Mouse (Mus musculus): ENCODE data around the gene Olfr190. TPM values are rescaled to one million over a fixed set of nuclear protein-coding genes. Genes with fewer than 3 reads are reported as not detected.
"Not testable (repeated sequence)": the region's sequence is repeated elsewhere in the genome, so short reads cannot be mapped to it uniquely, and the experiment has no call there.

Gene Olfr190
- not detected in 2 replicates for polyA plus RNA-seq (2015; fragmentation: Nextera tagmentation; extraction: Ambion mirVana)

DNA sequence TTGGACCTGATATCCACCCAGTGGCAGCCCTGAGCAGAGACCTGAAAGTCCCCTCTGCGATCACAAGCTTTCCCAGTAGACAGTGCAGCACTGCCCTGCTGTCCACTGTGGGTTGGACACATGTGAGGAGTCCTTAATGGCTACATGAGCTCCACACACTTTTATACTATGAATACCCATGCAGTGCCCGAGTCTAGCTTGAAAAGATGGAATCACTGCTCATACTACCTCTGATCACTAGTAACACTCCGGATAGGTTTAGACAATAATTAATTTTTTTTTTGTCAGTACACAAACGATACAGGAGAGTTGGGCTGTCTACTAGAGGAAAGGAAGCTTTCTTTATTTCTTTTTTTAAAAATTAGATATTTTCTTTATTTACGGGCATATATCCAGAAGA, at the start of gene Olfr190:
Olfr190 (minus strand) TSS at position 101 of the 400 bp plus-strand sequence.
- no peak within 1 kb of the TSS for H3K27ac ChIP-seq
- no peak within 1 kb of the TSS for H3K4me3 ChIP-seq
- ATAC-seq (replicated peaks): no peak
- H3K9ac ChIP-seq: no peak within 1 kb of the TSS
- H3K27me3 ChIP-seq (replicated peaks): no peaks in the 10 kb centered on the region
- no peaks in the 10 kb centered on the region for H3K9me3 ChIP-seq
- no peaks in the 10 kb centered on the region for H3K4me1 ChIP-seq
- H3K36me3 ChIP-seq (replicated peaks): no peaks in the 10 kb centered on the region
- H3K4me2 ChIP-seq: no peak within 1 kb of the TSS
- 89% methylated on average over 5 of the region's 5 CpGs for WGBS

DNA sequence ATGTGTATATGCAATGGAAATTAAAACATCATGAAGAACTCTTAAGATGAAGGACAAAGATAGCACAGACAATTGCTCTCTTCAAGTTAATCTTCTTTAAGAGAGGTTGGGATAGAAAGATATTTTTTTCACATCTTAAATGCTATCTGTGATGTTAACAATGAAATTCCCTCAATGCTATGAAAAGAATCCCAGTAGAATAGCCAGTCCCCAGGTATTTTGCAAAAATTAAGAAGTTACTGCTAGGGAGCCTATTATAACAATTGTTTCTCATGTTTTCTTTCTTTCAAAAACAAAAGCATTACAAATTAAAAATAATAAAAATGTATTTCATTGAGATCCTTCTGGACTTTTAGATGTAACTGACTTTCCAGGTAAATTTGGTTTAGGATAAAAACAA, 43.2 kb upstream of the Olfr190 start, which contains the start of gene Olfr194:
Olfr194 (minus strand) TSS at position 101 of the 400 bp plus-strand sequence.
- Histone ChIP-seq H3K4me1 (no peaks in the 10 kb centered on the region), H3K27ac (no peak within 1 kb of the TSS), H3K4me3 (no peak within 1 kb of the TSS), H3K36me3 (replicated peaks) (no peaks in the 10 kb centered on the region), H3K9me3 (no peaks in the 10 kb centered on the region), H3K9ac (no peak within 1 kb of the TSS), H3K27me3 (replicated peaks) (no peaks in the 10 kb centered on the region), H3K4me2 (no peak within 1 kb of the TSS)
- ATAC-seq (replicated peaks): no peak

DNA sequence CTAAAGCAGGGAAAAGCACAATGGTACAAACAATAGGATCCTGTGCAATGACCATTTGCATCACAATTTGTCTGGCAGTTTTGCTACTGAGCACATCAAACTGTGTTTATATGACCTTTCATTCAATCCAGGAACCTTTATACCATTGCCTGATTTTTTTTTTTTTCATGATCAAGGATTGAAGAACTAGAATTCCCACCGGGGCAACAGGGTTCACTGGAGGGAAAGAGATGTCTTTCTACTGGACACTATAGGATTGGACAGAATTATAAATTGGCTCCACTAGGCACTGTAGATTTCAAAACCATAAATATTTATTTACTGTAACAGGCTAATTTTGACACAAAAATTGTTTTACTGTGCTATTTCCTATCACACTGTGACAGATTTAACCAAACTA, 34.0 kb upstream of the Olfr190 start, which contains the start of gene Olfr193:
Olfr193 (minus strand) TSS at position 101 of the 400 bp plus-strand sequence.
- no peak within 1 kb of the TSS for H3K9ac ChIP-seq
- no peak within 1 kb of the TSS for H3K4me3 ChIP-seq
- no peaks in the 10 kb centered on the region for H3K4me1 ChIP-seq
- no peaks in the 10 kb centered on the region for H3K27me3 ChIP-seq (replicated peaks)
- ATAC-seq (replicated peaks): no peak
- H3K9me3 ChIP-seq: no peaks in the 10 kb centered on the region
- H3K27ac ChIP-seq: no peak within 1 kb of the TSS
- no peaks in the 10 kb centered on the region for H3K36me3 ChIP-seq (replicated peaks)
- 73% methylated on average over 1 of the region's 1 CpGs for WGBS
- H3K4me2 ChIP-seq: no peak within 1 kb of the TSS

DNA sequence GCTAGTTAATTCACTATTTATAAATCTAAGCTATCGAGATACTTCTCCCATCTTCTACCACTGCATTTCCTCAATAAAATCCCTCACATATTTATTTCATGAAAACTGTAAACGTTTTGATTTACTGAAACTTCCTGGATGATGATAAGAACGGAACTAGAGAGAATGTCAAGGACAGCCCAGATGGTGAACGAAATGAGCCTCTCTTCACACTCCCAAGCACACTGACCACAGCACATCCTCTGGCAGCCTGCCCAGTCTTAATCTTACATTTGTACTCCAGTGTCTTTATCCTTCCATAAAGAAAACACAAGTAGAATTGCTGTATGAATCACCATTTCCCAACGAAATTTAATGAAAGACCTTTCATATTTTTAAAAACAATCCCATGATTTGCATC, 30.7 kb upstream of the Olfr190 start:
- H3K4me3 ChIP-seq; H3K9ac ChIP-seq; ATAC-seq (replicated peaks); H3K27ac ChIP-seq; H3K4me2 ChIP-seq; H3K27me3 ChIP-seq (replicated peaks); H3K9me3 ChIP-seq; H3K36me3 ChIP-seq (replicated peaks); H3K4me1 ChIP-seq: not testable (repeated sequence)
- WGBS: 69% methylated on average over 5 of the region's 5 CpGs

DNA sequence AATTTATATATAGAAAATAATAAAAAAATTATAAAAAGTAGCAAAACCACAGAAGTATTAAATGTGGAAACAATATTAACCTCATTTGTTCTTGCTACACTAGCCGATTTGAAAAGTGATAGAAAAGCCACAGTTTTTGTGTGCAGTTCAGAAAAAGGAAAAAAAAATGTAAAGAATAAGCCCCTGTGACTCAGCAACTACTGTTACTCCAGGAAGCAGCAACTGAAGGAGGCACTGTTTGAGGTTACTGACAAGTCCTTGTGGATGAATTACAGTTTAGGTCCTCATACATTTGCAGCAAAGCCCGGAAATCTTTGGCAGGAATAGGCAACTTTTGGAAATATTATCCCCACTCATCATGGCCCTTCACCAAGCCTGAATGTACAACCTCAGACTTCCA, 27.5 kb upstream of the Olfr190 start:
- WGBS: 87% methylated on average over 2 of the region's 2 CpGs
- no peak overlapping the region for H3K4me2 ChIP-seq
- H3K27ac ChIP-seq: no peak overlapping the region
- H3K36me3 ChIP-seq (replicated peaks): no peaks in the 10 kb centered on the region
- H3K27me3 ChIP-seq (replicated peaks): no peaks in the 10 kb centered on the region
- no peak overlapping the region for H3K9ac ChIP-seq
- H3K9me3 ChIP-seq: no peaks in the 10 kb centered on the region
- ATAC-seq (replicated peaks): no peak
- H3K4me1 ChIP-seq: no peaks in the 10 kb centered on the region
- no peak overlapping the region for H3K4me3 ChIP-seq

DNA sequence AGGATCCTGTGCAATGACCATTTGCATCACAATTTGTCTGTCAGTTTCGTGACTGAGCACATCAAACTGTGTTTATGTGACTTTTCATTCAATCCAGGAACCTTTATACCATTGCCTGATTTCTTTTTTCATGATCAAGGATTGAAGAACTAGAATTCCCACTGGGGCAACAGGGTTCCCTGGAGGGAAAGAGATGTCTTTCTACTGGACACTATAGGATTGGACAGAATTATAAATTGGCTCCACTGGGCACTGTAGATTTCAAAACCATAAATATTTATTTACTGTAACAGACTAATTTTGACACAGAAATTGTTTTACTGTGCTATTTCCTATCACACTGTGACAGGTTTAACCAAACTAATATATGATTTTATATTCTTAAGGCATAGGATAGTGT, 11.9 kb upstream of the Olfr190 start, which contains the start of gene Olfr191:
Olfr191 (minus strand) TSS at position 101 of the 400 bp plus-strand sequence.
- WGBS: 32% methylated on average over 1 of the region's 1 CpGs
- not testable (repeated sequence) for H3K9ac ChIP-seq; H3K27me3 ChIP-seq (replicated peaks); H3K4me1 ChIP-seq; H3K36me3 ChIP-seq (replicated peaks); H3K4me2 ChIP-seq; ATAC-seq (replicated peaks); H3K4me3 ChIP-seq; H3K9me3 ChIP-seq; H3K27ac ChIP-seq

DNA sequence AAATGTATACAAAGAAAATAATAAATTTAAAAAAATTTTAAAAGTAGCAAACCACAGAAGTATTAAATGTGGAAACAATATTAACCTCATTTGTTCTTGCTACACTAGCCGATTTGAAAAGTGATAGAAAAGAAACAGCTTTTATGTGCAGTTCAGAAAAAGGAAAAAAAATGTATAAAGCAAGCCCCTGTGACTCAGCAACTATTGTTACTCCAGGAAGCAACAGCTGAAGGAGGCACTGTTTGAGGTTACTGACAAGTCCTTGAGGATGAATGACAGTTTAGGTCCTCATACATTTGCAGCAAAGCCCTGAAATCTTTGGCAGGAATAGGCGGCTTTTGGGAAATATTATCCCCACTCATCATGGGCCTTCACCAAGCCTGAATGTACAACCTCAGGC, 3.3 kb upstream of the Olfr190 start:
- H3K9ac ChIP-seq; H3K4me1 ChIP-seq; ATAC-seq (replicated peaks); H3K4me2 ChIP-seq; H3K9me3 ChIP-seq; H3K36me3 ChIP-seq (replicated peaks); H3K27me3 ChIP-seq (replicated peaks); H3K4me3 ChIP-seq; H3K27ac ChIP-seq: not testable (repeated sequence)
- WGBS: 95% methylated on average over 2 of the region's 2 CpGs

DNA sequence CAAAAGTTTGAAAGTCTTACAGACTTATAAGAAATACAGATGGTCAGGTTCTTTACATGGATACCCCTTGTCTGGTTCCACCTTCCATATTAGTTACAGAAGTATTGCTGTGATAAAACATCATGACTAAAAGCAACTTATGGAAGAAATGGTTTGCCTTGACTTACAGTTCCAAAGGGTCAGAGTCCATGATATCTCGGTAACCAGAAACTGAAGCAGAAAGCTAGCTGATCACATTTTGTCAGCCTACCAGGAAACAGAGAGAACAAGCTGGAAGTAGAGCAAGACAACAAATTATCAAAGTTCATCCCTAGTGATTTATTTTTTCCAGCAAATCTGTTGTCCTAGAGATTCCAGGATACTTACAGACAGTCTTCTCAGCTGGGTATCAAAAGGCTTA, 4.3 kb downstream of the Olfr190 start:
- no peak for ATAC-seq (replicated peaks)
- Histone ChIP-seq H3K27ac (no peak overlapping the region), H3K4me3 (no peak overlapping the region), H3K4me1 (no peaks in the 10 kb centered on the region), H3K27me3 (replicated peaks) (no peaks in the 10 kb centered on the region), H3K9ac (no peak overlapping the region), H3K4me2 (no peak overlapping the region), H3K9me3 (no peaks in the 10 kb centered on the region), H3K36me3 (replicated peaks) (no peaks in the 10 kb centered on the region)
- 84% methylated on average over 1 of the region's 1 CpGs for WGBS

DNA sequence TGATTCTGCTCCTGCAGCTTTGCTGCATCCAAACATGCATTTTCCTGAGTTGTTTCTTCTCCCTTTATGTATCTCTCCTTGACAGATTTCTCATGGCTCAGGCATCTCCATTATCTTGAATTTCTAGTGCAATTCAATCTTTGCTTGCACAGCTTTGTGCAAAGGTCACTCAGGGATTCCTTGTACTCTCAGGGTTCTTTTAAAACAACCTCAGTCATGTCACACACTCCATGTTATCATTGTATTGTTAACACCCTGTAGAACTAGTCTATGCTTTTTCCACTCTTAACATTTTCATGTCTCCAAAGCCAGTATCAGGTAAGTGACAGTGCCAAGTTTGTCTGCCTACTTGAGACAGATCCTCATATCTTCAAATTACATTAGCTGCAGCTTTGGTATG, 6.0 kb downstream of the Olfr190 start:
- ATAC-seq (replicated peaks): no peak
- H3K27ac ChIP-seq: no peak overlapping the region
- H3K4me1 ChIP-seq: no peaks in the 10 kb centered on the region
- no peak overlapping the region for H3K4me3 ChIP-seq
- H3K4me2 ChIP-seq: no peak overlapping the region
- no peaks in the 10 kb centered on the region for H3K36me3 ChIP-seq (replicated peaks)
- H3K9ac ChIP-seq: no peak overlapping the region
- no peaks in the 10 kb centered on the region for H3K9me3 ChIP-seq
- H3K27me3 ChIP-seq (replicated peaks): no peaks in the 10 kb centered on the region

DNA sequence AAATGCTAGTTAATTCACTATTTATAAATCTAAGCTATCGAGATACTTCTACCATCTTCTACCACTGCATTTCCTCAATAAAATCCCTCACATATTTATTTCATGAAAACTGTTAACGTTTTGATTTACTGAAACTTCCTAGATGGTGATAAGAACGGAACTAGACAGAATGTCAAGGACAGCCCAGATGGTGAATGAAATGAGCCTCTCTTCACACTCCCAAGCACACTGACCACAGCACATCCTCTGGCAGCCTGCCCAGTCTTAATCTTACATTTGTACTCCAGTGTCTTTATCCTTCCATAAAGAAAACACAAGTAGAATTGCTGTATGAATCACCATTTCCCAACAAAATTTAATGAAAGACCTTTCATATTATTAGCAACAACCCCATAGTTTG, 15.4 kb downstream of the Olfr190 start:
- not testable (repeated sequence) for H3K9ac ChIP-seq; H3K36me3 ChIP-seq (replicated peaks); H3K4me3 ChIP-seq; H3K27ac ChIP-seq; H3K4me1 ChIP-seq; H3K27me3 ChIP-seq (replicated peaks); ATAC-seq (replicated peaks); H3K9me3 ChIP-seq; H3K4me2 ChIP-seq
- 78% methylated on average over 3 of the region's 3 CpGs for WGBS

DNA sequence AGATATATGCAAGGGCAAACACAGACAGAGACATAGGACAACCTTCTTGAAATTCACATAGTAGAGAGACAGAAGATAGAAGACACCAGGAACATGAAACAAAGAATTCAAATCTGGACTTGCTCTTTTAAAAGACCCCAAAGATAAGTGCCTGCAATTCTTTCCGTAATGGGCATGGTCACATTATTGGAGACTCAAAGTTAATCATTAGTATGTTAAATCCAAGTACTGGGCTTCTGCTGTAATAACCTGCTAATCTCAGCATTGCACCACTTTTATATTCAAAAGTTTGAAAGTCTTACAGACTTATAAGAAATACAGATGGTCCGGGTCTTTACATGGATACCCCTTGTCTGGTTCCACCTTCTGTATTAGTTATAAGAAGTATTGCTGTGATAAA, 28.5 kb downstream of the Olfr190 start:
- 97% methylated on average over 2 of the region's 2 CpGs for WGBS
- H3K27ac ChIP-seq; H3K4me1 ChIP-seq; H3K36me3 ChIP-seq (replicated peaks); H3K9me3 ChIP-seq; ATAC-seq (replicated peaks); H3K9ac ChIP-seq; H3K27me3 ChIP-seq (replicated peaks); H3K4me2 ChIP-seq; H3K4me3 ChIP-seq: not testable (repeated sequence)

DNA sequence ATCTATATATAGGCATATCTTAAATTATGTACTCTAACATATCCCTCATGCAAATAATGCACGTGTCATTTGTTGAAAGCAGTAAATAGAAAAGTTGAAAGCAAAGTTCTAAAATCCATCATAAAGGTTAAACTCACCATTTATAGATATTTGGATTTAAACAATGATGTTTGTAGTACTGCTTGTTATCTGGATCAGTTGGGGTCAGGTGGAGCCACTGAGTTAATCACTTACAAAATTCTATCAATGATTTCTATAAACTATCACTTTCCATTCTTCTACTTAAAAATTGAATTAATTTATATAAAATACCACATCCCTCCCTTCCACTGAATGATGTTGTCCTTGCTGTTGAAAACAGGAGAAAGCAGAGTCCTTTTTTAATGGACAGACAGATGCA, 28.9 kb downstream of the Olfr190 start:
- 80% methylated on average over 1 of the region's 1 CpGs for WGBS
- Histone ChIP-seq H3K4me1 (no peaks in the 10 kb centered on the region), H3K27me3 (replicated peaks) (no peaks in the 10 kb centered on the region)

DNA sequence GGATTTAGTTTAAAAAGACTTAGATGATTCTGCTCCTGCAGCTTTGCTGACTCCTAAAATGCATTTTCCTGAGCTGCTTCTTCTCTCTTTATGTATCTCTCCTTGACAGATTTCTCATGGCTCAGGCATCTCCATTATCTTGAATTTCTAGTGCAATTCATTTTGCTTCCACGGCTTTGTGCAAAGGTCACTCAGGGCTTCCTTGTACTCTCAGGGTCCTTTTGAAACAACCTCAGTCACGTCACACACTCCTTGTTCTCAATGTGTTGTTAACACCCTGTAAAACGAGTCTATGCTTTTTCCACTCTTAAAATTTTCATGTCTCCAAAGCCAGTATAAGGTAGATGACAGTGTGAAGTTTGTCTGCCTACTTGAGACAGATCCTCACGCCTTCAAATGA, 30.2 kb downstream of the Olfr190 start:
- H3K9ac ChIP-seq: no peak overlapping the region
- H3K4me2 ChIP-seq: no peak overlapping the region
- WGBS: 68% methylated on average over 4 of the region's 4 CpGs
- H3K4me3 ChIP-seq: no peak overlapping the region
- no peak overlapping the region for H3K27ac ChIP-seq
- no peak for ATAC-seq (replicated peaks)
- H3K9me3 ChIP-seq: no peaks in the 10 kb centered on the region
- no peaks in the 10 kb centered on the region for H3K36me3 ChIP-seq (replicated peaks)
- H3K4me1 ChIP-seq: no peaks in the 10 kb centered on the region
- H3K27me3 ChIP-seq (replicated peaks): no peaks in the 10 kb centered on the region

More for the DNA sequence above, 28.9 kb downstream of the Olfr190 start:
- no peak for ATAC-seq (replicated peaks)
- Histone ChIP-seq H3K9ac (no peak overlapping the region), H3K36me3 (replicated peaks) (no peaks in the 10 kb centered on the region), H3K27ac (no peak overlapping the region), H3K9me3 (no peaks in the 10 kb centered on the region), H3K4me2 (no peak overlapping the region), H3K4me3 (no peak overlapping the region)

DNA sequence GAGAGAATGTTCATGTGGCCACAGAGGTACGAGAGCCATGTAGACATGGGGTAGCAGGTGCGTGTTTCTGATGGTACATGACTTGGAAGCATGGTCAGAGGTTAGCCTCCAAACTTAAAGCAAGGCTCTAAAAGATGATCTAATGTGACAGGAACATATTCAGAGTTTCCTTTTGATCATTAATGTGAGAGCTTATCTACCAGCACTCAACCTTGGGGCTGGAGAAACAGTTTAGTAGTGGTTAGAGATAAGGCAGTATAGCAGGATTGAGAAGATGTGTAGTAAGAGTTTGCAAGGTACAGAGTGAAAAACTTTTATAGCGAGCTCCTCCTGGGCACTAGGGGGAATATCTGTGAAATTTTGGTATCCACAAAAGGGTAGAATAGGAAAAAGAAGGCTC, 32.0 kb downstream of the Olfr190 start:
- Histone ChIP-seq H3K4me3 (no peak overlapping the region), H3K36me3 (replicated peaks) (no peaks in the 10 kb centered on the region), H3K4me1 (no peaks in the 10 kb centered on the region), H3K4me2 (no peak overlapping the region), H3K27me3 (replicated peaks) (no peaks in the 10 kb centered on the region), H3K9me3 (no peaks in the 10 kb centered on the region), H3K27ac (no peak overlapping the region), H3K9ac (no peak overlapping the region)
- 79% methylated on average over 3 of the region's 3 CpGs for WGBS
- no peak for ATAC-seq (replicated peaks)

Measured in midbrain, embryonic 15.5 days (tissue).